Mouse (Mus musculus) CH12.LX (cell line): ENCODE measurements around the gene Gm3952. TPM values are rescaled to one million over a fixed set of nuclear protein-coding genes. Genes with fewer than 3 reads are reported as not detected.

Experiments used
- DNase-seq: peaks from one replicate; pipeline ENCODE4 v3.0.0-alpha.2; 2013; ENCODE audit errors: extremely low read depth
- H3K27ac ChIP-seq: 2 replicates; pipeline ENCODE4 v1.5.1; 2012; ENCODE audit warnings: low read depth, mild to moderate bottlenecking, control low read depth, moderate library complexity; ENCODE audit not compliant: insufficient read depth
- H3K27me3 ChIP-seq: replicated peaks from 2 replicates; pipeline ENCODE3; 2012; ENCODE audit warnings: inconsistent platforms
- H3K36me3 ChIP-seq, 2 experiments: replicated peaks in 1 of 2; 2 replicates each; pipeline versions ENCODE3 to v1.6.1; 2012; ENCODE audit warnings: inconsistent platforms in 1 of 2, low read length in 1 of 2, mild to moderate bottlenecking in 1 of 2, mixed read lengths in 1 of 2, moderate library complexity in 1 of 2; ENCODE audit not compliant: control insufficient read depth in 1 of 2, insufficient read depth in 1 of 2
- H3K4me1 ChIP-seq, 2 experiments: 2 replicates each; pipeline ENCODE4 v1.6.1; 2012; ENCODE audit warnings: inconsistent platforms in 1 of 2, moderate library complexity in 1 of 2; ENCODE audit not compliant: insufficient read depth in 2 of 2, control insufficient read depth in 1 of 2
- H3K4me2 ChIP-seq: 2 replicates; pipeline ENCODE4 v1.6.1; 2012; ENCODE audit warnings: low read depth, mild to moderate bottlenecking, control low read depth; ENCODE audit not compliant: poor library complexity, insufficient read depth, severe bottlenecking
- H3K4me3 ChIP-seq, 3 experiments: fragments of 150-350 bp in 1 of 3; sonication (generic) in 1 of 3; replicated peaks in 1 of 3; 2 replicates each; pipeline versions ENCODE3 to v1.5.1; 2011 to 2012; ENCODE audit warnings: low read depth in 2 of 3, low read length in 2 of 3, mild to moderate bottlenecking in 2 of 3, moderate library complexity in 2 of 3, control low read depth in 1 of 3, improper control_type of control experiment in 1 of 3, inconsistent platforms in 1 of 3, mixed read lengths in 1 of 3; ENCODE audit not compliant: poor library complexity in 1 of 3
- H3K79me2 ChIP-seq: replicated peaks from 2 replicates; pipeline ENCODE4 v1.6.1; 2012; ENCODE audit warnings: mild to moderate bottlenecking, moderate library complexity; ENCODE audit not compliant: control insufficient read depth, poor library complexity, insufficient read depth, severe bottlenecking; ENCODE audit errors: extremely low read depth
- H3K9ac ChIP-seq: 2 replicates; pipeline ENCODE4 v1.6.1; 2012; ENCODE audit warnings: low read depth, mild to moderate bottlenecking, control low read depth, moderate library complexity; ENCODE audit not compliant: insufficient read depth
- H3K9me3 ChIP-seq: replicated peaks from 2 replicates; pipeline ENCODE3; 2012; ENCODE audit warnings: low read length, inconsistent platforms, mixed read lengths
- CHD2 ChIP-seq: IDR thresholded peaks from 2 replicates; pipeline ENCODE4 v1.6.1; 2011; ENCODE audit warnings: low read length, improper control_type of control experiment
- CTCF ChIP-seq, 2 experiments: IDR thresholded peaks in 1 of 2; conservative IDR thresholded peaks in 1 of 2; 2 replicates each; pipeline ENCODE4 v1.5.1; 2011 to 2012; ENCODE audit warnings: low read depth in 2 of 2, low read length in 2 of 2, improper control_type of control experiment in 1 of 2, inconsistent platforms in 1 of 2, mild to moderate bottlenecking in 1 of 2, moderate library complexity in 1 of 2
- E2F4 ChIP-seq: IDR thresholded peaks from 2 replicates; pipeline ENCODE4 v1.6.1; 2011; ENCODE audit warnings: low read depth, low read length, improper control_type of control experiment; ENCODE audit not compliant: insufficient replicate concordance
- ELF1 ChIP-seq: IDR thresholded peaks from 2 replicates; pipeline ENCODE4 v1.6.1; 2014; ENCODE audit warnings: low read depth, mild to moderate bottlenecking, inconsistent platforms, low read length, improper control_type of control experiment
- ETS1 ChIP-seq: conservative IDR thresholded peaks from 2 replicates; pipeline ENCODE4 v1.6.1; 2012; ENCODE audit warnings: low read depth, mild to moderate bottlenecking, inconsistent platforms, low read length, improper control_type of control experiment, moderate library complexity
- HCFC1 ChIP-seq: IDR thresholded peaks from 2 replicates; pipeline ENCODE4 v1.6.1; 2012; ENCODE audit warnings: low read depth, mild to moderate bottlenecking, inconsistent platforms, low read length, improper control_type of control experiment
- IRF4 ChIP-seq: IDR thresholded peaks from 2 replicates; pipeline ENCODE4 v1.6.1; 2014; ENCODE audit warnings: low read depth, mild to moderate bottlenecking, inconsistent platforms, low read length, improper control_type of control experiment
- JUN ChIP-seq: IDR thresholded peaks from 2 replicates; pipeline ENCODE4 v1.6.1; 2011; ENCODE audit warnings: low read depth, mild to moderate bottlenecking, low read length, improper control_type of control experiment, moderate library complexity; ENCODE audit not compliant: insufficient read depth
- KAT2A ChIP-seq: IDR thresholded peaks from 2 replicates; pipeline ENCODE4 v1.6.1; 2012; ENCODE audit warnings: low read length, improper control_type of control experiment, inconsistent platforms; ENCODE audit not compliant: insufficient replicate concordance
- MAFK ChIP-seq: IDR thresholded peaks from 2 replicates; pipeline ENCODE4 v1.6.1; 2011; ENCODE audit warnings: low read length, improper control_type of control experiment; ENCODE audit not compliant: insufficient replicate concordance
- MEF2A ChIP-seq: IDR thresholded peaks from 2 replicates; pipeline ENCODE4 v1.6.1; 2014; ENCODE audit warnings: low read depth, mild to moderate bottlenecking, inconsistent platforms, low read length, improper control_type of control experiment, borderline replicate concordance
- MXI1 ChIP-seq: IDR thresholded peaks from 2 replicates; pipeline ENCODE4 v1.6.1; 2011; ENCODE audit warnings: mild to moderate bottlenecking, low read depth, low read length, improper control_type of control experiment
- MYC ChIP-seq: IDR thresholded peaks from 2 replicates; pipeline ENCODE4 v1.6.1; 2011; ENCODE audit warnings: low read depth, mild to moderate bottlenecking, improper control_type of control experiment, low read length
- PAX5 ChIP-seq: IDR thresholded peaks from 2 replicates; pipeline ENCODE4 v1.6.1; 2012; ENCODE audit warnings: low read length, inconsistent platforms, mixed read lengths
- POLR2A ChIP-seq: IDR thresholded peaks from 2 replicates; pipeline ENCODE4 v1.6.1; 2011; ENCODE audit warnings: low read depth, mild to moderate bottlenecking, improper control_type of control experiment, low read length
- RAD21 ChIP-seq: IDR thresholded peaks from 2 replicates; pipeline ENCODE4 v1.6.1; 2011; ENCODE audit warnings: low read depth, mild to moderate bottlenecking, low read length, improper control_type of control experiment, moderate library complexity
- SIN3A ChIP-seq: IDR thresholded peaks from 2 replicates; pipeline ENCODE4 v1.6.1; 2012; ENCODE audit warnings: low read length, improper control_type of control experiment, inconsistent platforms
- SMC3 ChIP-seq: IDR thresholded peaks from 2 replicates; pipeline ENCODE4 v1.6.1; 2011; ENCODE audit warnings: low read depth, low read length, improper control_type of control experiment
- TBP ChIP-seq: conservative IDR thresholded peaks from 2 replicates; pipeline ENCODE4 v1.6.1; 2011; ENCODE audit warnings: low read depth, low read length, improper control_type of control experiment
- TCF12 ChIP-seq: IDR thresholded peaks from 2 replicates; pipeline ENCODE4 v1.6.1; 2014; ENCODE audit warnings: low read depth, mild to moderate bottlenecking, inconsistent platforms, low read length, improper control_type of control experiment
- UBTF ChIP-seq: IDR thresholded peaks from 2 replicates; pipeline ENCODE4 v1.6.1; 2012; ENCODE audit warnings: low read depth, mild to moderate bottlenecking, inconsistent platforms, low read length, improper control_type of control experiment, moderate library complexity
- ZKSCAN1 ChIP-seq: IDR thresholded peaks from 2 replicates; pipeline ENCODE4 v1.6.1; 2012; ENCODE audit warnings: low read depth, inconsistent platforms, low read length, improper control_type of control experiment, borderline replicate concordance
- ZNF384 ChIP-seq: IDR thresholded peaks from 2 replicates; pipeline ENCODE4 v1.6.1; 2012; ENCODE audit warnings: low read depth, low read length, improper control_type of control experiment, inconsistent platforms
- dilution Hi-C: fragments of 300-500 bp; cut with MboI; formaldehyde crosslinking; loops from 2 replicates; pipeline ENCODE4 v1.14.3; 2020; ENCODE audit warnings: low sequenced_read_pairs; ENCODE audit not compliant: extremely low pct_unique_long_range_greater_than_20kb, extremely low pct_ligation_motif_present
- in situ Hi-C: fragments of 300-500 bp; cut with MboI; formaldehyde crosslinking; loops from 3 replicates; pipeline ENCODE4 v1.14.3; 2019; ENCODE audit warnings: low sequenced_read_pairs, low pct_ligation_motif_present, low pct_unique_long_range_greater_than_20kb, mixed read lengths
- polyA plus RNA-seq: library from polyadenylated mRNA; unstranded; fragments of >175 nt; gene quantifications from 2 replicates; pipeline ENCODE4 v1.2.1, GENCODE M21; 2012; ENCODE audit warnings: low read depth; ENCODE audit not compliant: insufficient read length
- total RNA-seq, 2 experiments: library from RNA; depleted of rRNA; stranded (reverse); fragments of 300-350 nt in 1 of 2; fragments of >200 nt in 1 of 2; gene quantifications; 2 replicates each; pipeline ENCODE4 v1.2.3; 2012 to 2014

Gene Gm3952
- total and polyA plus RNA-seq, 3 experiments = not detected

GRCm38 (mm10) chr8:128724819-128725218, 73.7 kb downstream of the Gm3952 start:
- peaks cover 0 to 6% of the 10 kb centered on the region in 2 experiments; a peak in 1 of 4 replicates for H3K4me1 ChIP-seq
- dilution Hi-C loops (no loop called here), in situ Hi-C loops (no loop called here)
- H3K4me3 ChIP-seq = no peak overlapping the region
- peak; percentile 51 for DNase-seq
- H3K27me3 ChIP-seq = no peaks in the 10 kb centered on the region
- no peaks in the 10 kb centered on the region for H3K79me2 ChIP-seq
- H3K9me3 ChIP-seq = no peaks in the 10 kb centered on the region
- H3K27ac ChIP-seq = no peak overlapping the region
- H3K4me2 ChIP-seq = no peak overlapping the region
- TF ChIP-seq SIN3A (no peak), CTCF (conservative IDR thresholded peaks at IDR 0.05 in 1 of 2, IDR thresholded peaks at IDR 0.05 in 1 of 2; ENCODE audit: low read depth in 2 of 2, low read length in 2 of 2) (peak; percentile 42 to 74; a peak in 3 of 4 replicates), JUN (no peak), POLR2A (no peak), MYC (peak; percentile 58; the same call in 1 of the 2 replicates), ZKSCAN1 (no peak), SMC3 (peak; percentile 71), TCF12 (no peak), RAD21 (peak; percentile 60)
- no peak overlapping the region for H3K9ac ChIP-seq
- peaks cover 25 to 78% of the 10 kb centered on the region in 2 experiments for H3K36me3 ChIP-seq

- H3K27ac ChIP-seq = no peak overlapping the region
- dilution Hi-C loops = no loop called here
- no peaks in the 10 kb centered on the region for H3K27me3 ChIP-seq
- H3K9me3 ChIP-seq = no peaks in the 10 kb centered on the region
- TF ChIP-seq UBTF = no peak
- TF ChIP-seq IRF4 = no peak
- no peak for TF ChIP-seq KAT2A
- no peak for TF ChIP-seq MXI1
- TF ChIP-seq ELF1 = no peak
- TF ChIP-seq POLR2A = no peak
- no peak for TF ChIP-seq MAFK
- TF ChIP-seq ZNF384 = no peak
- TF ChIP-seq CHD2 = no peak
- no peak for TF ChIP-seq CTCF (conservative IDR thresholded peaks at IDR 0.05 in 1 of 2, IDR thresholded peaks at IDR 0.05 in 1 of 2; ENCODE audit: low read depth in 2 of 2, low read length in 2 of 2)
- TF ChIP-seq TCF12 = no peak
- TF ChIP-seq ETS1 = no peak
- no peak for TF ChIP-seq HCFC1
- TF ChIP-seq TBP = no peak
- TF ChIP-seq PAX5 = no peak
- TF ChIP-seq MEF2A = no peak
- TF ChIP-seq E2F4 = no peak
- no peak for TF ChIP-seq JUN
- H3K4me2 ChIP-seq = no peak overlapping the region
- no peak for DNase-seq
- peaks cover 0 to 8% of the 10 kb centered on the region in 2 experiments; a peak in 1 of 4 replicates for H3K4me1 ChIP-seq
- no peak overlapping the region for H3K4me3 ChIP-seq
- in situ Hi-C loops = loop anchor here (10.0 kb wide), 1 partner anchor 61 kb away; no protein-coding TSS in a partner anchor
- no peak overlapping the region for H3K9ac ChIP-seq
- peaks cover 35 to 89% of the 10 kb centered on the region in 2 experiments for H3K36me3 ChIP-seq
- no peaks in the 10 kb centered on the region for H3K79me2 ChIP-seq
These were observed 82.3 kb downstream of the Gm3952 start for GRCm38 (mm10) chr8:128716184-128716583.
